Mouse (Mus musculus): ENCODE measurements around the gene Eef1akmt2. TPM values are rescaled to one million over a fixed set of nuclear protein-coding genes. Genes with fewer than 3 reads are reported as not detected.

Eef1akmt2 gene
- polyA plus RNA-seq, 1 experiment from 2014 or later, result 79.6 TPM

- H3K4me1 ChIP-seq, result peaks cover 9% of the 10 kb centered on the region
- H3K4me2 ChIP-seq (replicated peaks), result no peak overlapping the region
- H3K4me3 ChIP-seq, result no peak overlapping the region
- H3K36me3 ChIP-seq, result no peaks in the 10 kb centered on the region
- H3K9me3 ChIP-seq, result no peaks in the 10 kb centered on the region
- no peak for ATAC-seq (ENCODE audit: low FRiP score, low read depth)
- no peak overlapping the region for H3K27ac ChIP-seq
- no peak overlapping the region for H3K9ac ChIP-seq
- WGBS, result 72% methylated on average over 5 of the region's 5 CpGs
- H3K27me3 ChIP-seq (replicated peaks), result no peaks in the 10 kb centered on the region
These were observed 5.7 kb upstream of the Eef1akmt2 start for GRCm38 (mm10) chr7:132858043-132858608.

DNA sequence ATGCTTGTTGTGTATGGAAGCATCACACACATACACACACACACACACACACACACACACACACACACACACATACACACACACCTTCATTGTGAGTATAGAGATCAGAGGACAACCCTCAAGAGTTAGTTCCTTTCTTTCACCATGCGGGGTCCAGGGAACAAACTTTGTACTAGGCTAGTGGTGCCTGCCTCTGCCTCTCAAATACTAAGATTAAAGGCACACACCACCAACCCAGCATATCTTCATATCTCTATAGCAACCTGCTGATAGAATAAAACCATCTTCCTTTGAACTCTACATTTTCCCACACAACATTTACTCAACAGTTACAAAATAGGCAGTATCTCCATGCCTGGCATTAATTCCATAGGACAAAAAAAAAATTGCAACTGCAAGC, 3.6 kb upstream of the Eef1akmt2 start:
- ATAC-seq (ENCODE audit: low FRiP score, low read depth), result no peak
- Histone ChIP-seq H3K4me1 (peaks cover 12% of the 10 kb centered on the region), H3K4me3 (no peak overlapping the region), H3K9ac (no peak overlapping the region), H3K9me3 (no peaks in the 10 kb centered on the region), H3K36me3 (no peaks in the 10 kb centered on the region), H3K27ac (no peak overlapping the region), H3K4me2 (replicated peaks) (no peak overlapping the region), H3K27me3 (replicated peaks) (no peaks in the 10 kb centered on the region)
- WGBS, result 88% methylated on average over 1 of the region's 1 CpGs

- no peak overlapping the region for H3K4me2 ChIP-seq (replicated peaks)
- no peaks in the 10 kb centered on the region for H3K27me3 ChIP-seq (replicated peaks)
- ATAC-seq (ENCODE audit: low FRiP score, low read depth), result no peak
- no peaks in the 10 kb centered on the region for H3K9me3 ChIP-seq
- no peak overlapping the region for H3K27ac ChIP-seq
- peaks cover 11% of the 10 kb centered on the region for H3K36me3 ChIP-seq
- 76% methylated on average over 4 of the region's 4 CpGs for WGBS
- no peak overlapping the region for H3K4me3 ChIP-seq
- H3K9ac ChIP-seq, result no peak overlapping the region
- H3K4me1 ChIP-seq, result 0 out of 2 replicates have a peak, but pooled peaks cover 3% of the 10 kb centered on the region
These were observed 1.5 kb upstream of the Eef1akmt2 start for GRCm38 (mm10) chr7:132853946-132854345.

GRCm38 (mm10) chr7:132853361-132853760, 888 bp upstream of the Eef1akmt2 start:
- no peak overlapping the region for H3K27ac ChIP-seq

DNA sequence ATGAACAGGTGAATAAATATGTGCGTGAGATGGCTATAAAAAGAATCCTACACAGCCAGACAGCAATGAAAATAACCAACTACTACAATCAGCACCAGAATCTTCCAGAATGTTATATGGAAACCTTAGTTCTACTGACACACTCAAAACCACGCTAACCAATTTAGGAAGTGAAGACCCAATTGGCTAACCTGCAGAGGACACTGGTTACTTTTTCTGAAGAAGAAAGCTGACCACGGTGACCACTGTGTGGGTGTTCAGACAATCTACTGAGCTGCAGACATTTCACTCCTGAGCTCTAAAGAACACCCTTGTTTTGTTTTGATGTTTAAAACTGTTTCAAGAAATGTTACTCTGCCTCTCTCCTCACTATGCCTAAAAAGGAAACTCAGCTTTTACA, 9.3 kb downstream of the Eef1akmt2 start:
- Histone ChIP-seq H3K4me3 (no peak overlapping the region), H3K36me3 (peaks cover 26% of the 10 kb centered on the region), H3K27ac (no peak overlapping the region), H3K27me3 (replicated peaks) (no peaks in the 10 kb centered on the region), H3K9ac (no peak overlapping the region), H3K4me1 (no peaks in the 10 kb centered on the region), H3K9me3 (no peaks in the 10 kb centered on the region), H3K4me2 (replicated peaks) (no peak overlapping the region)
- WGBS, result 91% methylated on average over 3 of the region's 3 CpGs
- no peak for ATAC-seq (ENCODE audit: low FRiP score, low read depth)

More at GRCm38 (mm10) chr7:132853361-132853760, 888 bp upstream of the Eef1akmt2 start:
- H3K9me3 ChIP-seq, result no peaks in the 10 kb centered on the region
- H3K4me3 ChIP-seq, result no peak overlapping the region
- no peaks in the 10 kb centered on the region for H3K27me3 ChIP-seq (replicated peaks)
- H3K4me2 ChIP-seq (replicated peaks), result no peak overlapping the region
- peaks cover 17% of the 10 kb centered on the region for H3K36me3 ChIP-seq
- H3K9ac ChIP-seq, result no peak overlapping the region
- WGBS, result 84% methylated on average over 6 of the region's 6 CpGs
- 0 out of 2 replicates have a peak, but pooled peaks cover 3% of the 10 kb centered on the region for H3K4me1 ChIP-seq
- no peak for ATAC-seq (ENCODE audit: low FRiP score, low read depth)

- no peak overlapping the region for H3K27ac ChIP-seq
- H3K4me3 ChIP-seq, result no peak overlapping the region
- H3K9ac ChIP-seq, result no peak overlapping the region
- WGBS, result 87% methylated on average over 1 of the region's 1 CpGs
- peaks cover 19% of the 10 kb centered on the region for H3K36me3 ChIP-seq
- H3K27me3 ChIP-seq (replicated peaks), result no peaks in the 10 kb centered on the region
- no peaks in the 10 kb centered on the region for H3K9me3 ChIP-seq
- no peak for ATAC-seq (ENCODE audit: low FRiP score, low read depth)
- no peaks in the 10 kb centered on the region for H3K4me1 ChIP-seq
- no peak overlapping the region for H3K4me2 ChIP-seq (replicated peaks)
These were observed 10.0 kb downstream of the Eef1akmt2 start for GRCm38 (mm10) chr7:132842455-132842854.

GRCm38 (mm10) chr7:132841287-132841686, 11.2 kb downstream of the Eef1akmt2 start:
- ATAC-seq (ENCODE audit: low FRiP score, low read depth), result no peak
- peaks cover 19% of the 10 kb centered on the region for H3K36me3 ChIP-seq

DNA sequence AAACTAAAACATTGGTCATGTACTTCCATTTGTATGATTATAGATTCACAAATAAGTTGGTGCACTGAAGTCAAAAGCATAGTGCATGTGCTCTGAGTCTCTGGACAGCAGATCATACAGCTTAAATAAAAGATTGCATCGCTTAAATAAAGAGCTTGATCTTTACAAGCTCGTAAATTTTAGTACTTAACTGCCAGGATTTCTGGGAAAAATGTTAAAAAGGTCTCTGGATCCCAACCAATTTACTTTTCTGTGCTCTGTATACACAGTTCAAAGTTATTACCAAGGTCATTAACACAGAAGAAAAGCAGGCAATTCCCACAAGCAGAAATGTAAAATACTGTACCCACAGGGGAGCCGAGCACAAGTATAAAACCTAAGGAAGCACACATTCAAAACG, 21.5 kb downstream of the Eef1akmt2 start:
- 71% methylated on average over 4 of the region's 4 CpGs for WGBS
- Histone ChIP-seq H3K27ac (no peak overlapping the region), H3K9me3 (no peaks in the 10 kb centered on the region), H3K4me3 (no peak overlapping the region), H3K36me3 (peaks cover 43% of the 10 kb centered on the region), H3K9ac (no peak overlapping the region), H3K4me2 (replicated peaks) (no peak overlapping the region), H3K27me3 (replicated peaks) (no peaks in the 10 kb centered on the region), H3K4me1 (no peaks in the 10 kb centered on the region)
- ATAC-seq (ENCODE audit: low FRiP score, low read depth), result no peak

More at GRCm38 (mm10) chr7:132841287-132841686, 11.2 kb downstream of the Eef1akmt2 start:
- no peak overlapping the region for H3K4me2 ChIP-seq (replicated peaks)
- H3K4me1 ChIP-seq, result no peaks in the 10 kb centered on the region
- no peak overlapping the region for H3K9ac ChIP-seq
- H3K27me3 ChIP-seq (replicated peaks), result no peaks in the 10 kb centered on the region
- 79% methylated on average over 5 of the region's 5 CpGs for WGBS
- H3K9me3 ChIP-seq, result no peaks in the 10 kb centered on the region
- no peak overlapping the region for H3K27ac ChIP-seq
- H3K4me3 ChIP-seq, result no peak overlapping the region

- peaks cover 20% of the 10 kb centered on the region for H3K36me3 ChIP-seq
- H3K9me3 ChIP-seq, result no peaks in the 10 kb centered on the region
- ATAC-seq (ENCODE audit: low FRiP score, low read depth), result no peak
- no peaks in the 10 kb centered on the region for H3K4me1 ChIP-seq
- no peak overlapping the region for H3K4me2 ChIP-seq (replicated peaks)
- no peak overlapping the region for H3K9ac ChIP-seq
- H3K4me3 ChIP-seq, result no peak overlapping the region
- WGBS, result 13% methylated on average over 1 of the region's 1 CpGs
- H3K27ac ChIP-seq, result no peak overlapping the region
- no peaks in the 10 kb centered on the region for H3K27me3 ChIP-seq (replicated peaks)
These were observed 28.0 kb downstream of the Eef1akmt2 start for GRCm38 (mm10) chr7:132824346-132825022.

- no peak overlapping the region for H3K4me3 ChIP-seq
- H3K9ac ChIP-seq, result no peak overlapping the region
- no peak overlapping the region for H3K27ac ChIP-seq
- ATAC-seq (ENCODE audit: low FRiP score, low read depth), result no peak
- H3K4me2 ChIP-seq (replicated peaks), result no peak overlapping the region
- peaks cover 20% of the 10 kb centered on the region for H3K36me3 ChIP-seq
- H3K9me3 ChIP-seq, result no peaks in the 10 kb centered on the region
- H3K4me1 ChIP-seq, result no peaks in the 10 kb centered on the region
- no peaks in the 10 kb centered on the region for H3K27me3 ChIP-seq (replicated peaks)
These were observed 28.6 kb downstream of the Eef1akmt2 start for GRCm38 (mm10) chr7:132823832-132824231.

DNA sequence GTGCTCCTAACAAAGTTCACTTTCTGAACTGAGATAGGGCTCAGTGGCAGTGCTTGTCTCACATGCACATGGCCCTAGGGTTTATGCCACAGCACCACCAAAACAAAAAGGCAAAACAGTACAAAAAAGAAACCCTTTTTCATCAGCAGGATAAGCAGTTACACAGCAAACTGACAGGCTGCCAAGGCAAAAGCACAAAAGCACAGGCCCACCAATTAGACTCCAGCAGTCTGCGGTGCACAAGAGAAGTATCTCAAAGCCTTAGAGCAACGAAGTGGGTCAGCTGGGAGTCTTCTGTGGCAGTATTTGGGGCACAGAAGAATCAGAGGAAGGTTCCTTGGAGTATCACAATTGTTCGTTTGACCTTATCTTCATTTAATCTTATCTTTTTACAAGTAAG, 31.8 kb downstream of the Eef1akmt2 start:
- Histone ChIP-seq H3K4me2 (replicated peaks) (no peak overlapping the region), H3K27ac (no peak overlapping the region), H3K9me3 (no peaks in the 10 kb centered on the region), H3K4me3 (no peak overlapping the region), H3K4me1 (0 out of 2 replicates have a peak, but pooled peaks cover 7% of the 10 kb centered on the region), H3K36me3 (peaks cover 5% of the 10 kb centered on the region; the same call in 1 of the 2 replicates), H3K9ac (no peak overlapping the region), H3K27me3 (replicated peaks) (no peaks in the 10 kb centered on the region)
- WGBS, result 82% methylated on average over 3 of the region's 3 CpGs
- no peak for ATAC-seq (ENCODE audit: low FRiP score, low read depth)

- no peak overlapping the region for H3K4me3 ChIP-seq
- no peak overlapping the region for H3K9ac ChIP-seq
- 72% methylated on average over 6 of the region's 6 CpGs for whole genome bisulfite sequencing
- H3K27me3 ChIP-seq (replicated peaks), result no peaks in the 10 kb centered on the region
- no peaks in the 10 kb centered on the region for H3K36me3 ChIP-seq
- no peak overlapping the region for H3K27ac ChIP-seq
- no peak for ATAC-seq (ENCODE audit: low FRiP score, low read depth)
- H3K4me2 ChIP-seq (replicated peaks), result no peak overlapping the region
- H3K4me1 ChIP-seq, result peaks cover 15% of the 10 kb centered on the region
- no peaks in the 10 kb centered on the region for H3K9me3 ChIP-seq
These were observed 35.4 kb downstream of the Eef1akmt2 start for GRCm38 (mm10) chr7:132817056-132817455.

DNA sequence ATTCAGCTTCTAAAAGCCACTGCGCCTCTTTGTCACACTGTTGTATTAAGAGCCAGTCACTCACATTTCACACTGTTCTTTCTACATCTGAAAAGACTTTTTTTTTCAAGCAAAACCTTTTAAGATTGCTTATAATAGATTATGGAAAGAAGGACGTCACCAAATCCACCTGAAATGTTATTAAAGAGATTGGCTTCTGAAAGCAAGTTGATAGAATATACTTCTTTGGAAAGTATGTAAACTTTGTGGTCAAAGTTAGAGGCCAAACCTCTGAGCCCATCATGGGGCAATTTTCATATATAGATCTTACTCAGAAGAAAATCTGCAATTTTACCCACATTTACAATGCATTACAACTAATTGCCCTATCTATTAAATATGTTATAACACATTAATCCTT, 35.9 kb downstream of the Eef1akmt2 start:
- Histone ChIP-seq H3K4me1 (peaks cover 20% of the 10 kb centered on the region), H3K27ac (no peak overlapping the region), H3K9ac (no peak overlapping the region), H3K4me2 (replicated peaks) (no peak overlapping the region), H3K9me3 (no peaks in the 10 kb centered on the region), H3K4me3 (no peak overlapping the region), H3K27me3 (replicated peaks) (no peaks in the 10 kb centered on the region), H3K36me3 (no peaks in the 10 kb centered on the region)
- WGBS, result 52% methylated on average over 2 of the region's 2 CpGs
- ATAC-seq (ENCODE audit: low FRiP score, low read depth), result no peak

Measured in neural tube, embryonic 12.5 days (tissue).